ENCODE assay signal across 9 mouse cellular contexts in genomic region chr1:83159603-83160002, GRCm38 (mm10). TPM values are rescaled to one million over a fixed set of nuclear protein-coding genes. Genes with fewer than 3 reads are reported as not detected.
DNase-seq lines count a peak whose midpoint lies in the region; ATAC-seq and TF ChIP-seq lines count a peak whose summit lies in the region.
"Had no signal": no experiment of that assay in that cellular context is flagged by ENCODE, and none has a peak within 500 bp of the region (broad histone marks: within the 10 kb centered on the region; RNA-seq: fewer than 3 reads in every experiment).

Gene Daw1 (plus strand): TSS chr1:83159752.

- WGBS in limb, embryonic 13.5 days, result under 1% methylated on average over 16 of the region's 16 CpGs
- under 1% methylated on average over 16 of the region's 16 CpGs for WGBS in midbrain, embryonic 16.5 days

- peak; percentile 98 for ATAC-seq in limb, embryonic 13.5 days (ENCODE audit: low FRiP score, low read depth)
- peak; percentile 99 for ATAC-seq in midbrain, embryonic 16.5 days

- peak; percentile 41; the same call in 1 of the 2 replicates for TF ChIP-seq POLR2A in testis, adult 2 months (IDR thresholded peaks at IDR 0.05; ENCODE audit: control insufficient read depth, low read depth, low read length)

- no peak within 1 kb of the TSS for H3K27ac ChIP-seq in gastrocnemius, adult 2 months
- H3K27ac ChIP-seq in limb, embryonic 13.5 days, result no peak within 1 kb of the TSS
- no peak within 1 kb of the TSS for H3K27ac ChIP-seq in midbrain, embryonic 16.5 days (ENCODE audit: low read length)
- peak within 1 kb of the TSS; percentile 87 for H3K27ac ChIP-seq in testis, adult 2 months (ENCODE audit: control insufficient read depth, insufficient read depth, low read depth, low read length)

- peak within 1 kb of the TSS; percentile 66 for H3K4me2 ChIP-seq in limb, embryonic 13.5 days (replicated peaks)
- H3K4me2 ChIP-seq in midbrain, embryonic 16.5 days (ENCODE audit: low read length), result peak within 1 kb of the TSS; percentile 89

- peak within 1 kb of the TSS; percentile 67 for H3K4me3 ChIP-seq in gastrocnemius, adult 2 months
- H3K4me3 ChIP-seq in limb, embryonic 13.5 days, result peak within 1 kb of the TSS; percentile 53
- H3K4me3 ChIP-seq in midbrain, embryonic 16.5 days (ENCODE audit: low read depth, low read length), result peak within 1 kb of the TSS; percentile 55
- H3K4me3 ChIP-seq in testis, adult 2 months (ENCODE audit: control insufficient read depth, low read depth, low read length), result peak within 1 kb of the TSS; percentile 97

- no peaks in the 10 kb centered on the region for H3K27me3 ChIP-seq in limb, embryonic 13.5 days
- no peaks in the 10 kb centered on the region for H3K27me3 ChIP-seq in midbrain, embryonic 16.5 days (ENCODE audit: control insufficient read depth, insufficient read depth, low read depth, low read length)
- H3K27me3 ChIP-seq in testis, adult 2 months (ENCODE audit: control insufficient read depth, insufficient read depth, low read length), result no peaks in the 10 kb centered on the region
- H3K27me3 ChIP-seq: CH12.LX had no signal

- TF ChIP-seq CTCF in gastrocnemius, adult 2 months (IDR thresholded peaks at IDR 0.05), result no peak
- TF ChIP-seq CTCF in testis, adult 2 months (IDR thresholded peaks at IDR 0.05; ENCODE audit: control insufficient read depth, insufficient read depth, insufficient replicate concordance, low read depth, low read length), result no peak

- no peaks in the 10 kb centered on the region for H3K4me1 ChIP-seq in limb, embryonic 13.5 days
- 0 out of 2 replicates have a peak, but pooled peaks cover 5% of the 10 kb centered on the region for H3K4me1 ChIP-seq in midbrain, embryonic 16.5 days (ENCODE audit: control insufficient read depth, insufficient read depth, low read length)
- peaks cover 5% of the 10 kb centered on the region; the same call in 1 of the 2 replicates for H3K4me1 ChIP-seq in testis, adult 2 months (ENCODE audit: control insufficient read depth, insufficient read depth, low read length)

- peak within 1 kb of the TSS; percentile 53 for H3K9ac ChIP-seq in limb, embryonic 13.5 days
- peak within 1 kb of the TSS; percentile 68 for H3K9ac ChIP-seq in midbrain, embryonic 16.5 days (ENCODE audit: low read depth, low read length)

- peak; percentile 47 for DNase-seq in gastrocnemius, adult 2 months
- DNase-seq in gastrocnemius, adult 8-10 months (ENCODE audit: low spot score in 2 of 2), result no peak
- DNase-seq in embryo, embryonic 11 days, result peak; percentile 93
- peak; percentile 3 to 13 for DNase-seq in heart, adult 9 months (ENCODE audit: low spot score in 2 of 2)
- peak; percentile 78 for DNase-seq in kidney, adult 18-20 months

- intact Hi-C loops in gastrocnemius, adult 2 months (cut with DNase I), result no loop called here

- no peaks in the 10 kb centered on the region for H3K36me3 ChIP-seq in limb, embryonic 13.5 days
- no peaks in the 10 kb centered on the region for H3K36me3 ChIP-seq in midbrain, embryonic 16.5 days (ENCODE audit: control insufficient read depth, insufficient read depth, low read length)
- H3K36me3 ChIP-seq in testis, adult 2 months (ENCODE audit: control insufficient read depth, insufficient read depth, low read length), result no peaks in the 10 kb centered on the region

- no peaks in the 10 kb centered on the region for H3K9me3 ChIP-seq in limb, embryonic 13.5 days
- no peaks in the 10 kb centered on the region for H3K9me3 ChIP-seq in midbrain, embryonic 16.5 days (replicated peaks; ENCODE audit: control insufficient read depth, low read length, poor library complexity, severe bottlenecking)

RNA-seq across cellular contexts. Expression of gene Daw1, which starts in this region (rescaled TPM):
- total RNA-seq in gastrocnemius, adult 2 months (2021), result not detected
- not detected for total RNA-seq in gastrocnemius, adult 8-10 months (2022)
- 0.14 TPM in 1 of 2 replicates, not detected in the other for polyA plus RNA-seq in limb, embryonic 13.5 days (2015; fragmentation: Nextera tagmentation; extraction: Ambion mirVana)
- 2.0 and 2.1 TPM in 2 replicates for polyA plus RNA-seq in midbrain, embryonic 16.5 days (2015; fragmentation: Nextera tagmentation; extraction: Ambion mirVana)
- polyA plus RNA-seq in testis, adult 2 months (2012; rRNA removed), result 27.6 and 33.8 TPM in 2 replicates
- total RNA-seq: CH12.LX had no signal

Comparison
In these comparisons a context has a peak if more than half of its experiments do, and no peak if none do; other contexts are left out.
1. Peak in DNase-seq and H3K4me3 ChIP-seq in gastrocnemius, adult 2 months; RNA of the gene not detected or under 1 TPM.
2. Peak in ATAC-seq, H3K4me3 ChIP-seq, H3K9ac ChIP-seq and H3K4me2 ChIP-seq in limb, embryonic 13.5 days; RNA of the gene not detected or under 1 TPM.
3. DNase-seq: peak in embryo, embryonic 11 days (single experiment), heart, adult 9 months (2 of 2) and kidney, adult 18-20 months (single experiment); none in gastrocnemius, adult 8-10 months (0 of 2).
4. Peak in every context shown above with its lines, with median percentiles within 50 percentile points of each other: H3K4me3 ChIP-seq.